Mouse (Mus musculus): ENCODE data around the gene Tbxas1.

Gene Tbxas1

DNA sequence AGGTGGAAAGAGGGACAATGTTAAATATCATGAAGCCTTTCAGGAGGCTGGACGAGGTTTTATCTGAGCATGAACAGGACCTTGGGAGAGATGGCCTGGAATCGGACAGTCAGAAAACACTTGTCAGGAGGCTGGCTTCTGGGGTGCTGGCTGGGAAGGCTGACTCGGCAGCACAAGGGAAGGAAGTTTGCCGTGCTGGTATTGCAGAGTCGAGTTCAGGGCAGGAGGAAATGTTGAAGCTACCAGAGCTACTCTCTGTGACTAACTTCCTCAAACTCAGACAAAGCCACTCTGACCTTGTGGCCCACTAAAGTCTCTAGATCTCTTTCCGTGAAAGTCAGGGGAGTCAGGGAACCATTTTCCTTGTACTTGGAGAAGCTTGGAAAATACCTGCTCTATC lies 63.2 kb downstream of the Tbxas1 start:
- no peaks in the 10 kb centered on the region for H3K27me3 ChIP-seq (ENCODE audit: control insufficient read depth, insufficient read depth, low read length, poor library complexity, severe bottlenecking)
- DNase-seq (ENCODE audit: low read depth, low spot score) = peak; percentile 63
- no peaks in the 10 kb centered on the region for H3K36me3 ChIP-seq (ENCODE audit: control insufficient read depth, insufficient read depth, low read length, poor library complexity, severe bottlenecking)

DNA sequence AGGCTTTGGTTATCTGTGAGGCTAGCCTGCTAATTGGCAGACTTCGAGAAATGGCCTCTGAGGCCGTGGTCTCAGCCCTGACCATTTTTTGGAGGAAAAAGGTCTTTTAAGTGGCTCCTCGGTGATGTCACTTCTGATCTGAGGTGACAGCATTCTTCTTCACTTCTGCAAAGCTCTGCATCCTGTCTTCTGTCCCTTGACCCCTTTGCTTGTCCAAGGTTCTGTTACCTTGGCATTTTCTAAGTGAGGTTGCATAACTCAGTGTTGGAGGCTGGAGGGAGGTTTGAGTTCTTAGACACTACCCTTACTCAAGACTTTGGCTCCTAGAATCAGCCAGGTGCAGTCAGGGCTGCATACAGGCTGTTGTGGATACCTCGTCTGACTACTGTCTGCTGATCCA lies 63.9 kb downstream of the Tbxas1 start:
- DNase-seq (ENCODE audit: low read depth, low spot score) = peak; percentile 15
- Histone ChIP-seq H3K27me3 (ENCODE audit: control insufficient read depth, insufficient read depth, low read length, poor library complexity, severe bottlenecking) (no peaks in the 10 kb centered on the region), H3K36me3 (ENCODE audit: control insufficient read depth, insufficient read depth, low read length, poor library complexity, severe bottlenecking) (no peaks in the 10 kb centered on the region)

DNA sequence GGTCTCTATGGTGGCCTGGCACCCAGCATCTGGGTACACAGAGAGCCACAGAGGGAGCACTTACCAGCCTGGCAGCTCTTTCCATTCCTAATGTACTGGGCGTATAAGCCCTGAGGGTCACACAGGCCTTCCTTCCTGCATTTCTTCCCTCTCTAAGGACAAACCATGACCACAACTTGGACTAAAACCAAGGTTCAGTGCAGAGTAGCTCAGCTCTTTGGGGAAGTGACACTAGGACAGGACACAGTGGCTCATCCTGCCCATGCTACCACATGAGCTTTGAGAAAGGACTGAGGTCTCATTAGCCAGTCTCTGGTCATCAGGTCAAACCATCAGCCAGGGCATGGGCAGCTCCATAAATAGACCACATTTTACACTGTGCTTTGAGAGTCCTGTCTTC lies 65.8 kb downstream of the Tbxas1 start:
- H3K36me3 ChIP-seq (ENCODE audit: control insufficient read depth, insufficient read depth, low read length, poor library complexity, severe bottlenecking) = no peaks in the 10 kb centered on the region
- no peak for DNase-seq (ENCODE audit: low read depth, low spot score)
- H3K27me3 ChIP-seq (ENCODE audit: control insufficient read depth, insufficient read depth, low read length, poor library complexity, severe bottlenecking) = no peaks in the 10 kb centered on the region

GRCm38 (mm10) chr6:38942771-38943170 lies 67.6 kb downstream of the Tbxas1 start:
- no peak for DNase-seq (ENCODE audit: low read depth, low spot score)
- Histone ChIP-seq H3K27me3 (ENCODE audit: control insufficient read depth, insufficient read depth, low read length, poor library complexity, severe bottlenecking) (no peaks in the 10 kb centered on the region), H3K36me3 (ENCODE audit: control insufficient read depth, insufficient read depth, low read length, poor library complexity, severe bottlenecking) (no peaks in the 10 kb centered on the region)

DNA sequence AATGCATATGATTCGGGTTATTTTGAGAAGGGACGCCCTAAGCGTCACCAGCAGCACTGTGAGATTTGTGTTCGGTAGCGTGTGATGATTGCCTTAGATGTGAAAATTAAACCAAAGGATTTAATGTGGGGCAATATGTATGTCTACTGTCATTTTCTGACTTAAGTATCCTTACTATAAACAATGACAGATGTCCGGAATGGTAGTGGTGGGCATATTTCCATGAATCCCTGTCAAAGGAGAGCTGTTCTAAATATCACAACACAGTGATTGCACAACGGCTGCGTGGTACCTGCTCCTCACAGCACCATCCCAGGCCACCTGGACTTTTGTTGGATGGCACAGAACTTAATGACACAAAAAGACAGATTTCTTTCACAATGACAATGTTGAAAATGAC lies 69.2 kb downstream of the Tbxas1 start:
- H3K27me3 ChIP-seq (ENCODE audit: control insufficient read depth, insufficient read depth, low read length, poor library complexity, severe bottlenecking) = no peaks in the 10 kb centered on the region
- H3K36me3 ChIP-seq (ENCODE audit: control insufficient read depth, insufficient read depth, low read length, poor library complexity, severe bottlenecking) = no peaks in the 10 kb centered on the region
- DNase-seq (ENCODE audit: low read depth, low spot score) = no peak

- no peak for DNase-seq (ENCODE audit: low read depth, low spot score)
- H3K27me3 ChIP-seq (ENCODE audit: control insufficient read depth, insufficient read depth, low read length, poor library complexity, severe bottlenecking) = no peaks in the 10 kb centered on the region
- no peaks in the 10 kb centered on the region for H3K36me3 ChIP-seq (ENCODE audit: control insufficient read depth, insufficient read depth, low read length, poor library complexity, severe bottlenecking)
Measured at GRCm38 (mm10) chr6:38944826-38945225, 69.6 kb downstream of the Tbxas1 start.

GRCm38 (mm10) chr6:38945681-38946080 lies 70.5 kb downstream of the Tbxas1 start:
- Histone ChIP-seq H3K27me3 (ENCODE audit: control insufficient read depth, insufficient read depth, low read length, poor library complexity, severe bottlenecking) (no peaks in the 10 kb centered on the region), H3K36me3 (ENCODE audit: control insufficient read depth, insufficient read depth, low read length, poor library complexity, severe bottlenecking) (no peaks in the 10 kb centered on the region)
- no peak for DNase-seq (ENCODE audit: low read depth, low spot score)

DNA sequence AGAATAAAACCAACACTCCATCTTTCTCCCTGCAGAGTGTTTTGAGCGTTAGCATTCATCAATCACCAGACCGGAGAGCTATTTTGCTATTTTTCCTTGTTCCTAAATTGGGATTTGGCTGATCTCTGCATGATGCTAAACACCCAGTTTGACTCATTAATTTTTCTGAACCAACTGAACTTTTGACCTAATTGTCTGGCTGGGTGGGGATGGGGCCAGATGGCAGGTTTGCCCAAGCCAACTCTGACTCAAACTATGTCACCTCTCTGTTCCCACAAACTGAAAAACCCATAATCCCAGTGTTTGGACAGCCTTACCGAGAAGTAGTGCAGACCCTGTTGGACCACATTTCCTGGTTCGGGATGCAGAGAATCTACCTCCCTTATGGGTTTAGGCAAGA lies 72.1 kb downstream of the Tbxas1 start:
- Histone ChIP-seq H3K36me3 (ENCODE audit: control insufficient read depth, insufficient read depth, low read length, poor library complexity, severe bottlenecking) (no peaks in the 10 kb centered on the region), H3K27me3 (ENCODE audit: control insufficient read depth, insufficient read depth, low read length, poor library complexity, severe bottlenecking) (no peaks in the 10 kb centered on the region)
- DNase-seq (ENCODE audit: low read depth, low spot score) = no peak

DNA sequence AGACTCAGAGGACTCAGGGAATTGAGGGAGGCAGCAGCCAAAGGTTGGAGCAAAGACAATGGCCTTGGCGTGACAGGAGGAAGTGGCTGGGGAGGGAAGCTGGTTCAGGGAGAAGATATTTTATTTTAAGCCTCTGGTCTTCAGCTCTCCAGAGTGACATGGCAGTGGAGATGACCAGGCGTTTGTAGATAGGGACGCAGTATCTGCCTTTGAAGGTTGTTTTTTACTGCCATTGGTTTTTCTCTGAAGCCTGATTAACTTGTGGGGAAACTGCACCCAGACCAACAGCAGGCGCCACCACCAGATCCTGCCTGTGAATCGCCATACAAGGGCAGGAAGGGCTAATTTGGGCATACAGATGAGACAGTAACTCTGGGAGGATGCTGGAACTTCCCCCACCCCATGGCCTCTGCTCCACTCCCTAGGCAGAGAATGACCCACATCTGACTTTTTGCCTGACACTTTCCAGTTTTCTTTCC lies 74.5 kb downstream of the Tbxas1 start:
- no peak for DNase-seq (ENCODE audit: low read depth, low spot score)
- Histone ChIP-seq H3K36me3 (ENCODE audit: control insufficient read depth, insufficient read depth, low read length, poor library complexity, severe bottlenecking) (no peaks in the 10 kb centered on the region), H3K27me3 (ENCODE audit: control insufficient read depth, insufficient read depth, low read length, poor library complexity, severe bottlenecking) (no peaks in the 10 kb centered on the region)

DNA sequence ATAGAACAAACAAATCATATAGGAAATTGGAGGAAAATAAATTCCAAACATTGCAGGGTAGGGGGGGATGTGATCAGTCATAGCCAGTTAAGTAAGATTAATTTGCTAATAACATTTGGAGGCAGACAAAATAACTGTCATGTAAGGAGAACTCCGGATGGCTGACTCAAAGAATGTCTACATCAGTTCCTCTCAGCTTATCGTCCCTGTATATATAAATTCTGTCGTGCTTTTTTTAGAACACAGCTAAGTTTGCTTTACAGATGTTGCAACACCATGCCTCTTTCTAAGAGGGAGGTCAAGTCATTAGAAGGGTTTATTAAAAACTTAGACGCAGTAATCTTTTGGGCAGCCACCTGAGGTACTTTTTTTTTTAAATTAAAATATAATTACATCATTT lies 75.1 kb downstream of the Tbxas1 start:
- H3K36me3 ChIP-seq (ENCODE audit: control insufficient read depth, insufficient read depth, low read length, poor library complexity, severe bottlenecking) = no peaks in the 10 kb centered on the region
- DNase-seq (ENCODE audit: low read depth, low spot score) = no peak

DNA sequence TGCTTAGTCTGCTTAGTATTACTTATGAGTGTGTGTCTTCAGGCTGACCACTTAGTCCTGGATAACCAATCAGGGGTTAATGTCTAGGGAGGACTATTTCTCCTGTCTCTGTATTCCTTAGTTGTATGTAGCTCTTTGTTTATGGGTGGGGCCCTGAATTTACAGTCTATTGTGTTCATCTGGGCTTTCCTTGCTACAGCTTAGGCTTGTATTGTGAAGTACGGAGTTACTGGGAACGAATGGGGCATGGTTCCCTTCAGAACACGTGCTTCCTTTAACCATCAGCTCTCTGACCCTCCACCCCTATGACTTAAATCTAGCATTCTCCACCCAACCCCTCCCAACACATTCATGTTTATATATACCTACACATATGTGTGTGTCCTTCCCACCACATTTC lies 75.6 kb downstream of the Tbxas1 start:
- Histone ChIP-seq H3K27me3 (ENCODE audit: control insufficient read depth, insufficient read depth, low read length, poor library complexity, severe bottlenecking) (no peaks in the 10 kb centered on the region), H3K36me3 (ENCODE audit: control insufficient read depth, insufficient read depth, low read length, poor library complexity, severe bottlenecking) (no peaks in the 10 kb centered on the region)
- no peak for DNase-seq (ENCODE audit: low read depth, low spot score)

More for the DNA sequence above, 75.1 kb downstream of the Tbxas1 start:
- no peaks in the 10 kb centered on the region for H3K27me3 ChIP-seq (ENCODE audit: control insufficient read depth, insufficient read depth, low read length, poor library complexity, severe bottlenecking)

- H3K27me3 ChIP-seq (ENCODE audit: control insufficient read depth, insufficient read depth, low read length, poor library complexity, severe bottlenecking) = no peaks in the 10 kb centered on the region
- no peaks in the 10 kb centered on the region for H3K36me3 ChIP-seq (ENCODE audit: control insufficient read depth, insufficient read depth, low read length, poor library complexity, severe bottlenecking)
- no peak for DNase-seq (ENCODE audit: low read depth, low spot score)
Measured at GRCm38 (mm10) chr6:38956641-38957040, 81.4 kb downstream of the Tbxas1 start.

- no peaks in the 10 kb centered on the region for H3K36me3 ChIP-seq (ENCODE audit: control insufficient read depth, insufficient read depth, low read length, poor library complexity, severe bottlenecking)
- no peaks in the 10 kb centered on the region for H3K27me3 ChIP-seq (ENCODE audit: control insufficient read depth, insufficient read depth, low read length, poor library complexity, severe bottlenecking)
- DNase-seq (ENCODE audit: low read depth, low spot score) = no peak
Measured at GRCm38 (mm10) chr6:38957246-38957645, 82.0 kb downstream of the Tbxas1 start.

DNA sequence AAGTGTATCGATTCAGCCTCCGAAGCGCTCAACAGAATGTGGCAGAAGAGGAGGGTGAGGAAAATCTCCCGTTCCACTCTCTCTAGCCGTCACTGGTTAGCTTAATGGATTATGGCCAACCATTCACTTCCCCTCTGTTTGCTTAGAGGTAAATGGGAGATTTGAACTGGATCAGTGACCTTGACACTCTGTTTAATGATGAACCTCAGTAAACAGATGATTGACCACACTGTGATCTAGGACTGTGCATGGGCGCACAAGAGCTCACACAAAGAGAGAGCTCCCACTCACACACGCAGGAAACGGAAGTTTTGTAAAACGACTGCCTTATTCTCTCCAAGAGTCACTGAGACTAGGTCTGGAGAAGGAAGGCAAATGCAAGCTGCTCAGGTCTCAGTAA lies 84.3 kb downstream of the Tbxas1 start:
- no peaks in the 10 kb centered on the region for H3K36me3 ChIP-seq (ENCODE audit: control insufficient read depth, insufficient read depth, low read length, poor library complexity, severe bottlenecking)
- DNase-seq (ENCODE audit: low read depth, low spot score) = no peak
- no peaks in the 10 kb centered on the region for H3K27me3 ChIP-seq (ENCODE audit: control insufficient read depth, insufficient read depth, low read length, poor library complexity, severe bottlenecking)

- Histone ChIP-seq H3K27me3 (ENCODE audit: control insufficient read depth, insufficient read depth, low read length, poor library complexity, severe bottlenecking) (no peaks in the 10 kb centered on the region), H3K36me3 (ENCODE audit: control insufficient read depth, insufficient read depth, low read length, poor library complexity, severe bottlenecking) (no peaks in the 10 kb centered on the region)
- no peak for DNase-seq (ENCODE audit: low read depth, low spot score)
Measured at GRCm38 (mm10) chr6:38960367-38960766, 85.2 kb downstream of the Tbxas1 start.

GRCm38 (mm10) chr6:38960791-38961426 lies 85.7 kb downstream of the Tbxas1 start:
- H3K36me3 ChIP-seq (ENCODE audit: control insufficient read depth, insufficient read depth, low read length, poor library complexity, severe bottlenecking) = no peaks in the 10 kb centered on the region
- no peaks in the 10 kb centered on the region for H3K27me3 ChIP-seq (ENCODE audit: control insufficient read depth, insufficient read depth, low read length, poor library complexity, severe bottlenecking)
- DNase-seq (ENCODE audit: low read depth, low spot score) = no peak

Data from splenic B cell, adult 2 months (primary cell).